Mouse (Mus musculus) CH12.LX (cell line): ENCODE measurements around the gene Hsd17b1. TPM values are rescaled to one million over a fixed set of nuclear protein-coding genes. Genes with fewer than 3 reads are reported as not detected.

Experiments
- DNase-seq: peaks from one replicate; pipeline ENCODE4 v3.0.0-alpha.2; 2013; ENCODE audit errors: extremely low read depth
- H3K27ac ChIP-seq: 2 replicates; pipeline ENCODE4 v1.5.1; 2012; ENCODE audit warnings: low read depth, mild to moderate bottlenecking, control low read depth, moderate library complexity; ENCODE audit not compliant: insufficient read depth
- H3K27me3 ChIP-seq: replicated peaks from 2 replicates; pipeline ENCODE3; 2012; ENCODE audit warnings: inconsistent platforms
- H3K36me3 ChIP-seq, 2 experiments: replicated peaks in 1 of 2; 2 replicates each; pipeline versions ENCODE3 to v1.6.1; 2012; ENCODE audit warnings: inconsistent platforms in 1 of 2, low read length in 1 of 2, mild to moderate bottlenecking in 1 of 2, mixed read lengths in 1 of 2, moderate library complexity in 1 of 2; ENCODE audit not compliant: control insufficient read depth in 1 of 2, insufficient read depth in 1 of 2
- H3K4me1 ChIP-seq, 2 experiments: 2 replicates each; pipeline ENCODE4 v1.6.1; 2012; ENCODE audit warnings: inconsistent platforms in 1 of 2, moderate library complexity in 1 of 2; ENCODE audit not compliant: insufficient read depth in 2 of 2, control insufficient read depth in 1 of 2
- H3K4me2 ChIP-seq: 2 replicates; pipeline ENCODE4 v1.6.1; 2012; ENCODE audit warnings: low read depth, mild to moderate bottlenecking, control low read depth; ENCODE audit not compliant: poor library complexity, insufficient read depth, severe bottlenecking
- H3K4me3 ChIP-seq, 3 experiments: fragments of 150-350 bp in 1 of 3; sonication (generic) in 1 of 3; replicated peaks in 1 of 3; 2 replicates each; pipeline versions ENCODE3 to v1.5.1; 2011 to 2012; ENCODE audit warnings: low read depth in 2 of 3, low read length in 2 of 3, mild to moderate bottlenecking in 2 of 3, moderate library complexity in 2 of 3, control low read depth in 1 of 3, improper control_type of control experiment in 1 of 3, inconsistent platforms in 1 of 3, mixed read lengths in 1 of 3; ENCODE audit not compliant: poor library complexity in 1 of 3
- H3K79me2 ChIP-seq: replicated peaks from 2 replicates; pipeline ENCODE4 v1.6.1; 2012; ENCODE audit warnings: mild to moderate bottlenecking, moderate library complexity; ENCODE audit not compliant: control insufficient read depth, poor library complexity, insufficient read depth, severe bottlenecking; ENCODE audit errors: extremely low read depth
- H3K9ac ChIP-seq: 2 replicates; pipeline ENCODE4 v1.6.1; 2012; ENCODE audit warnings: low read depth, mild to moderate bottlenecking, control low read depth, moderate library complexity; ENCODE audit not compliant: insufficient read depth
- H3K9me3 ChIP-seq: replicated peaks from 2 replicates; pipeline ENCODE3; 2012; ENCODE audit warnings: low read length, inconsistent platforms, mixed read lengths
- BHLHE40 ChIP-seq: IDR thresholded peaks from 2 replicates; pipeline ENCODE4 v1.6.1; 2011; ENCODE audit warnings: mild to moderate bottlenecking, low read depth, low read length, improper control_type of control experiment
- CHD1 ChIP-seq: IDR thresholded peaks from 2 replicates; pipeline ENCODE4 v1.6.1; 2012; ENCODE audit warnings: low read depth, low read length, improper control_type of control experiment, inconsistent platforms
- CTCF ChIP-seq, 2 experiments: IDR thresholded peaks in 1 of 2; conservative IDR thresholded peaks in 1 of 2; 2 replicates each; pipeline ENCODE4 v1.5.1; 2011 to 2012; ENCODE audit warnings: low read depth in 2 of 2, low read length in 2 of 2, improper control_type of control experiment in 1 of 2, inconsistent platforms in 1 of 2, mild to moderate bottlenecking in 1 of 2, moderate library complexity in 1 of 2
- EP300 ChIP-seq: IDR thresholded peaks from 2 replicates; pipeline ENCODE4 v1.6.1; 2011; ENCODE audit warnings: low read length, improper control_type of control experiment
- ETS1 ChIP-seq: conservative IDR thresholded peaks from 2 replicates; pipeline ENCODE4 v1.6.1; 2012; ENCODE audit warnings: low read depth, mild to moderate bottlenecking, inconsistent platforms, low read length, improper control_type of control experiment, moderate library complexity
- GABPA ChIP-seq: IDR thresholded peaks from 2 replicates; pipeline ENCODE4 v1.6.1; 2012; ENCODE audit warnings: low read depth, low read length, improper control_type of control experiment, inconsistent platforms; ENCODE audit not compliant: insufficient replicate concordance
- HCFC1 ChIP-seq: IDR thresholded peaks from 2 replicates; pipeline ENCODE4 v1.6.1; 2012; ENCODE audit warnings: low read depth, mild to moderate bottlenecking, inconsistent platforms, low read length, improper control_type of control experiment
- IRF4 ChIP-seq: IDR thresholded peaks from 2 replicates; pipeline ENCODE4 v1.6.1; 2014; ENCODE audit warnings: low read depth, mild to moderate bottlenecking, inconsistent platforms, low read length, improper control_type of control experiment
- JUN ChIP-seq: IDR thresholded peaks from 2 replicates; pipeline ENCODE4 v1.6.1; 2011; ENCODE audit warnings: low read depth, mild to moderate bottlenecking, low read length, improper control_type of control experiment, moderate library complexity; ENCODE audit not compliant: insufficient read depth
- JUND ChIP-seq: conservative IDR thresholded peaks from 2 replicates; pipeline ENCODE4 v1.6.1; 2011; ENCODE audit warnings: low read depth, low read length, improper control_type of control experiment
- MAFK ChIP-seq: IDR thresholded peaks from 2 replicates; pipeline ENCODE4 v1.6.1; 2011; ENCODE audit warnings: low read length, improper control_type of control experiment; ENCODE audit not compliant: insufficient replicate concordance
- MAX ChIP-seq: IDR thresholded peaks from 2 replicates; pipeline ENCODE4 v1.6.1; 2011; ENCODE audit warnings: low read length, improper control_type of control experiment
- MAZ ChIP-seq: IDR thresholded peaks from 2 replicates; pipeline ENCODE4 v1.6.1; 2012; ENCODE audit warnings: low read depth, mild to moderate bottlenecking, inconsistent platforms, low read length, improper control_type of control experiment, moderate library complexity
- MEF2A ChIP-seq: IDR thresholded peaks from 2 replicates; pipeline ENCODE4 v1.6.1; 2014; ENCODE audit warnings: low read depth, mild to moderate bottlenecking, inconsistent platforms, low read length, improper control_type of control experiment, borderline replicate concordance
- NELFE ChIP-seq: IDR thresholded peaks from 2 replicates; pipeline ENCODE4 v1.6.1; 2011; ENCODE audit warnings: low read depth, low read length, improper control_type of control experiment
- NRF1 ChIP-seq: IDR thresholded peaks from 2 replicates; pipeline ENCODE4 v1.6.1; 2014; ENCODE audit warnings: low read depth, mild to moderate bottlenecking, inconsistent platforms, low read length, improper control_type of control experiment, moderate library complexity
- PAX5 ChIP-seq: IDR thresholded peaks from 2 replicates; pipeline ENCODE4 v1.6.1; 2012; ENCODE audit warnings: low read length, inconsistent platforms, mixed read lengths
- POLR2A ChIP-seq: IDR thresholded peaks from 2 replicates; pipeline ENCODE4 v1.6.1; 2011; ENCODE audit warnings: low read depth, mild to moderate bottlenecking, improper control_type of control experiment, low read length
- RAD21 ChIP-seq: IDR thresholded peaks from 2 replicates; pipeline ENCODE4 v1.6.1; 2011; ENCODE audit warnings: low read depth, mild to moderate bottlenecking, low read length, improper control_type of control experiment, moderate library complexity
- SIN3A ChIP-seq: IDR thresholded peaks from 2 replicates; pipeline ENCODE4 v1.6.1; 2012; ENCODE audit warnings: low read length, improper control_type of control experiment, inconsistent platforms
- SMC3 ChIP-seq: IDR thresholded peaks from 2 replicates; pipeline ENCODE4 v1.6.1; 2011; ENCODE audit warnings: low read depth, low read length, improper control_type of control experiment
- USF1 ChIP-seq: IDR thresholded peaks from 2 replicates; pipeline ENCODE4 v1.6.1; 2014; ENCODE audit warnings: low read depth, mild to moderate bottlenecking, inconsistent platforms, low read length, improper control_type of control experiment
- ZC3H11A ChIP-seq: IDR thresholded peaks from 2 replicates; pipeline ENCODE4 v1.6.1; 2012; ENCODE audit warnings: low read depth, mild to moderate bottlenecking, inconsistent platforms, low read length, improper control_type of control experiment
- ZKSCAN1 ChIP-seq: IDR thresholded peaks from 2 replicates; pipeline ENCODE4 v1.6.1; 2012; ENCODE audit warnings: low read depth, inconsistent platforms, low read length, improper control_type of control experiment, borderline replicate concordance
- dilution Hi-C: fragments of 300-500 bp; cut with MboI; formaldehyde crosslinking; loops from 2 replicates; pipeline ENCODE4 v1.14.3; 2020; ENCODE audit warnings: low sequenced_read_pairs; ENCODE audit not compliant: extremely low pct_unique_long_range_greater_than_20kb, extremely low pct_ligation_motif_present
- in situ Hi-C: fragments of 300-500 bp; cut with MboI; formaldehyde crosslinking; loops from 3 replicates; pipeline ENCODE4 v1.14.3; 2019; ENCODE audit warnings: low sequenced_read_pairs, low pct_ligation_motif_present, low pct_unique_long_range_greater_than_20kb, mixed read lengths
- polyA plus RNA-seq: library from polyadenylated mRNA; unstranded; fragments of >175 nt; gene quantifications from 2 replicates; pipeline ENCODE4 v1.2.1, GENCODE M21; 2012; ENCODE audit warnings: low read depth; ENCODE audit not compliant: insufficient read length
- total RNA-seq, 2 experiments: library from RNA; depleted of rRNA; stranded (reverse); fragments of 300-350 nt in 1 of 2; fragments of >200 nt in 1 of 2; gene quantifications; 2 replicates each; pipeline ENCODE4 v1.2.3; 2012 to 2014

Hsd17b1 gene
- total and polyA plus RNA-seq, 3 experiments: 0.17 to 0.81 TPM; not detected in 1

- no peak for TF ChIP-seq USF1
- TF ChIP-seq EP300: no peak
- TF ChIP-seq IRF4: 0 out of 2 replicates have a peak, but pooled peaks have one; percentile 11
- peak; percentile 66 for TF ChIP-seq ZC3H11A
- no peak for TF ChIP-seq MAZ
- peak; percentile 59 to 94 for TF ChIP-seq CTCF (conservative IDR thresholded peaks at IDR 0.05 in 1 of 2, IDR thresholded peaks at IDR 0.05 in 1 of 2; ENCODE audit: low read depth in 2 of 2, low read length in 2 of 2)
- 0 out of 2 replicates have a peak, but pooled peaks have one; percentile 16 for TF ChIP-seq NRF1
- peak; percentile 90 for TF ChIP-seq RAD21
- peak; percentile 91 for TF ChIP-seq SMC3
- peaks cover 13 to 26% of the 10 kb centered on the region in 2 experiments for H3K4me1 ChIP-seq
- H3K79me2 ChIP-seq: no peaks in the 10 kb centered on the region
- H3K4me2 ChIP-seq: no peak overlapping the region
- dilution Hi-C loops: no loop called here
- no peak overlapping the region for H3K27ac ChIP-seq
- H3K9me3 ChIP-seq: peaks cover 10% of the 10 kb centered on the region
- H3K9ac ChIP-seq: no peak overlapping the region
- H3K27me3 ChIP-seq: no peaks in the 10 kb centered on the region
- in situ Hi-C loops: loop anchor here (5.0 kb wide), 2 partner anchors 76 to 176 kb away; no protein-coding TSS in a partner anchor
- no peak overlapping the region for H3K4me3 ChIP-seq
- peak; percentile 87 for DNase-seq
- H3K36me3 ChIP-seq: peaks cover 79 to 97% of the 10 kb centered on the region in 2 experiments
Measured at GRCm38 (mm10) chr11:101057860-101058259, 20.4 kb upstream of the Hsd17b1 start.

GRCm38 (mm10) chr11:101058726-101059125, 19.5 kb upstream of the Hsd17b1 start:
- TF ChIP-seq MAX (no peak), PAX5 (no peak), SIN3A (no peak), GABPA (no peak), HCFC1 (no peak), ETS1 (no peak), NRF1 (no peak), MEF2A (no peak), BHLHE40 (no peak), POLR2A (no peak), JUN (no peak), JUND (no peak), CHD1 (no peak), MAFK (no peak), NELFE (no peak), ZKSCAN1 (no peak), SMC3 (no peak)
- H3K9me3 ChIP-seq: peaks cover 2% of the 10 kb centered on the region
- H3K36me3 ChIP-seq: peaks cover 79 to 97% of the 10 kb centered on the region in 2 experiments
- no peaks in the 10 kb centered on the region for H3K79me2 ChIP-seq
- no peak overlapping the region for H3K27ac ChIP-seq
- H3K4me3 ChIP-seq: no peak overlapping the region
- H3K4me1 ChIP-seq: peaks cover 13 to 32% of the 10 kb centered on the region in 2 experiments
- dilution Hi-C loops: no loop called here
- no peak overlapping the region for H3K4me2 ChIP-seq
- H3K9ac ChIP-seq: no peak overlapping the region
- DNase-seq: no peak
- in situ Hi-C loops: loop anchor here (5.0 kb wide), 2 partner anchors 76 to 176 kb away; no protein-coding TSS in a partner anchor
- no peaks in the 10 kb centered on the region for H3K27me3 ChIP-seq
